Mouse (Mus musculus) ES-E14 (cell line): ENCODE results near the gene Epb41l2. TPM values are rescaled to one million over a fixed set of nuclear protein-coding genes. Genes with fewer than 3 reads are reported as not detected.
A peak's percentile ranks its signal among the peaks of the same experiment; 100 is the strongest.

Experiments used
- DNase-seq: peaks from one replicate; pipeline ENCODE4 v3.0.0-alpha.2; 2013; ENCODE audit warnings: low read depth, low spot score
- H3K27ac ChIP-seq: 2 replicates; pipeline ENCODE4 v1.5.1; 2012; ENCODE audit warnings: low read depth, mild to moderate bottlenecking, low read length, moderate library complexity, mixed read lengths; ENCODE audit not compliant: poor library complexity, insufficient read depth, severe bottlenecking
- H3K36me3 ChIP-seq: 2 replicates; pipeline ENCODE4 v1.6.1; 2012; ENCODE audit warnings: mild to moderate bottlenecking, low read length, moderate library complexity, mixed read lengths; ENCODE audit not compliant: control insufficient read depth, poor library complexity, insufficient read depth, severe bottlenecking
- H3K4me1 ChIP-seq, 2 experiments: fragments of 150-350 bp in 1 of 2; sonication (generic) in 1 of 2; 2 replicates each; pipeline ENCODE4 v1.6.1; 2012; ENCODE audit warnings: low read length in 2 of 2, mild to moderate bottlenecking in 1 of 2, mixed read lengths in 1 of 2; ENCODE audit not compliant: control insufficient read depth in 2 of 2, insufficient read depth in 2 of 2, poor library complexity in 1 of 2
- H3K4me3 ChIP-seq, 2 experiments: fragments of 150-350 bp in 1 of 2; sonication (generic) in 1 of 2; 2 replicates each; pipeline ENCODE4 v1.5.1; 2012; ENCODE audit warnings: low read length in 2 of 2, low read depth in 1 of 2, mild to moderate bottlenecking in 1 of 2, mixed read lengths in 1 of 2; ENCODE audit not compliant: insufficient read depth in 1 of 2, poor library complexity in 1 of 2, severe bottlenecking in 1 of 2
- H3K9ac ChIP-seq: 2 replicates; pipeline ENCODE4 v1.6.1; 2012; ENCODE audit warnings: low read depth, mild to moderate bottlenecking, low read length, mixed read lengths; ENCODE audit not compliant: poor library complexity, insufficient read depth, severe bottlenecking
- H3K9me3 ChIP-seq: fragments of 150-350 bp; sonication (generic); 2 replicates; pipeline ENCODE4 v1.6.1; 2012; ENCODE audit warnings: low read depth, mild to moderate bottlenecking, low read length; ENCODE audit not compliant: control insufficient read depth, insufficient read depth
- CHD2 ChIP-seq: IDR thresholded peaks from 2 replicates; pipeline ENCODE4 v1.6.1; 2014; ENCODE audit warnings: mild to moderate bottlenecking, low read depth, low read length, inconsistent platforms
- HCFC1 ChIP-seq: IDR thresholded peaks from 2 replicates; pipeline ENCODE4 v1.6.1; 2012; ENCODE audit warnings: low read length, inconsistent platforms, borderline replicate concordance; ENCODE audit not compliant: insufficient read depth
- MAFK ChIP-seq: IDR thresholded peaks from 2 replicates; pipeline ENCODE4 v1.6.1; 2014; ENCODE audit warnings: mild to moderate bottlenecking, low read depth, low read length, inconsistent platforms; ENCODE audit not compliant: insufficient read depth
- ZC3H11A ChIP-seq: IDR thresholded peaks from 2 replicates; pipeline ENCODE4 v1.6.1; 2012; ENCODE audit warnings: low read depth, mild to moderate bottlenecking, inconsistent platforms, low read length, borderline replicate concordance
- ZNF384 ChIP-seq: IDR thresholded peaks from 2 replicates; pipeline ENCODE4 v1.6.1; 2012; ENCODE audit warnings: low read depth, low read length, inconsistent platforms
- in situ Hi-C, 2 experiments: fragments of 600-800 bp; cut with MboI; formaldehyde crosslinking; loops; one replicate each; pipeline ENCODE4 v1.15.1; 2025; ENCODE audit warnings: low sequenced_read_pairs in 2 of 2, inconsistent platforms in 1 of 2; ENCODE audit not compliant: unreplicated experiment in 2 of 2
- total RNA-seq: library from RNA; depleted of rRNA; stranded (reverse); fragments of 300-350 nt; gene quantifications from 2 replicates; pipeline ENCODE4 v1.2.3, GENCODE M21; 2012

Gene Epb41l2
- total RNA-seq, 1 experiment = 72.5 TPM

GRCm38 (mm10) chr10:25430862-25431261 is 71.3 kb downstream of the Epb41l2 start:
- Histone ChIP-seq H3K36me3 (no peaks in the 10 kb centered on the region), H3K4me3 (no peak overlapping the region), H3K4me1 (peaks cover 14 to 17% of the 10 kb centered on the region in 2 experiments), H3K9me3 (no peaks in the 10 kb centered on the region), H3K9ac (no peak overlapping the region), H3K27ac (no peak overlapping the region)
- no peak for TF ChIP-seq CHD2
- no peak for TF ChIP-seq MAFK
- TF ChIP-seq ZC3H11A = no peak
- no peak for TF ChIP-seq ZNF384
- TF ChIP-seq HCFC1 = no peak
- in situ Hi-C loops = no loop called here
- no peak for DNase-seq

DNA sequence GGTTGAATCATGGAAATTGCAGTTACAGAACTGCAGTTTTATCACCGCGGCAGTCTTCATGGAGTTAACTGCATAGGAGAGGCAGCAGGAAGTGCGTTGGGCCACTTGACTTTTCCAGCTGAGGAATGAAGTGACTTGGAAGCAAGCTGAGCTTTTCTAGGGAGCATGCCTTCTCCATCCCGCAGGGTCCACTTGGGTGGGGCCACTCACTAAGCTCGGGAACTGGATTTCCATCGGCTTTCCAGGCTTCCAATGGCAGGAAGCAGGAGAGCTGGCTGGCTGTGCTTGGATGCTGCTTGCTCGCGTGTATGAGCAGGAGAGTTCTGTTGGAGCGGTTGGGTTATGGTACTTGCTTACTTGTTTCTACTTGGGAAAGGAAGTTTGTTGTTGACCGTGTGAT is 72.8 kb downstream of the Epb41l2 start:
- DNase-seq = peak; percentile 51
- Histone ChIP-seq H3K9me3 (no peaks in the 10 kb centered on the region), H3K36me3 (no peaks in the 10 kb centered on the region), H3K4me3 (peak overlapping the region; percentile 48 to 61), H3K9ac (peak overlapping the region; percentile 34), H3K4me1 (peaks cover 7 to 16% of the 10 kb centered on the region in 2 experiments), H3K27ac (peak overlapping the region; percentile 54)
- in situ Hi-C loops = no loop called here
- TF ChIP-seq MAFK (no peak), ZC3H11A (no peak)

- Histone ChIP-seq H3K9ac (no peak overlapping the region), H3K4me3 (peak overlapping the region; percentile 48 to 61; a peak in 3 of 4 replicates)
- in situ Hi-C loops = no loop called here
These were observed 73.3 kb downstream of the Epb41l2 start for GRCm38 (mm10) chr10:25432938-25433337.

GRCm38 (mm10) chr10:25433524-25433923 is 73.9 kb downstream of the Epb41l2 start:
- H3K27ac ChIP-seq = no peak overlapping the region
- DNase-seq = no peak
- in situ Hi-C loops = no loop called here
- no peak overlapping the region for H3K9ac ChIP-seq
- no peaks in the 10 kb centered on the region for H3K36me3 ChIP-seq
- peaks cover 7 to 10% of the 10 kb centered on the region in 2 experiments; a peak in 3 of 4 replicates for H3K4me1 ChIP-seq
- H3K4me3 ChIP-seq = no peak overlapping the region
- H3K9me3 ChIP-seq = no peaks in the 10 kb centered on the region
- TF ChIP-seq ZNF384 (no peak), MAFK (no peak), CHD2 (no peak)

More at GRCm38 (mm10) chr10:25432938-25433337, 73.3 kb downstream of the Epb41l2 start:
- DNase-seq = no peak
- H3K9me3 ChIP-seq = no peaks in the 10 kb centered on the region
- no peak for TF ChIP-seq CHD2
- TF ChIP-seq ZNF384 = no peak
- no peak for TF ChIP-seq ZC3H11A
- no peak for TF ChIP-seq HCFC1
- TF ChIP-seq MAFK = no peak
- peaks cover 7 to 10% of the 10 kb centered on the region in 2 experiments for H3K4me1 ChIP-seq
- no peaks in the 10 kb centered on the region for H3K36me3 ChIP-seq
- no peak overlapping the region; the same call in 1 of the 2 replicates for H3K27ac ChIP-seq

- TF ChIP-seq MAFK (no peak), HCFC1 (no peak), CHD2 (no peak), ZC3H11A (no peak), ZNF384 (no peak)
- Histone ChIP-seq H3K9ac (no peak overlapping the region), H3K4me1 (peaks cover 10 to 13% of the 10 kb centered on the region in 2 experiments; a peak in 3 of 4 replicates), H3K9me3 (no peaks in the 10 kb centered on the region), H3K36me3 (no peaks in the 10 kb centered on the region), H3K4me3 (no peak overlapping the region), H3K27ac (no peak overlapping the region)
- in situ Hi-C loops = no loop called here
- DNase-seq = no peak
These were observed 74.9 kb downstream of the Epb41l2 start for GRCm38 (mm10) chr10:25434358-25435044.
